8 mouse cellular contexts compared by ENCODE assay signal in the genomic region with DNA sequence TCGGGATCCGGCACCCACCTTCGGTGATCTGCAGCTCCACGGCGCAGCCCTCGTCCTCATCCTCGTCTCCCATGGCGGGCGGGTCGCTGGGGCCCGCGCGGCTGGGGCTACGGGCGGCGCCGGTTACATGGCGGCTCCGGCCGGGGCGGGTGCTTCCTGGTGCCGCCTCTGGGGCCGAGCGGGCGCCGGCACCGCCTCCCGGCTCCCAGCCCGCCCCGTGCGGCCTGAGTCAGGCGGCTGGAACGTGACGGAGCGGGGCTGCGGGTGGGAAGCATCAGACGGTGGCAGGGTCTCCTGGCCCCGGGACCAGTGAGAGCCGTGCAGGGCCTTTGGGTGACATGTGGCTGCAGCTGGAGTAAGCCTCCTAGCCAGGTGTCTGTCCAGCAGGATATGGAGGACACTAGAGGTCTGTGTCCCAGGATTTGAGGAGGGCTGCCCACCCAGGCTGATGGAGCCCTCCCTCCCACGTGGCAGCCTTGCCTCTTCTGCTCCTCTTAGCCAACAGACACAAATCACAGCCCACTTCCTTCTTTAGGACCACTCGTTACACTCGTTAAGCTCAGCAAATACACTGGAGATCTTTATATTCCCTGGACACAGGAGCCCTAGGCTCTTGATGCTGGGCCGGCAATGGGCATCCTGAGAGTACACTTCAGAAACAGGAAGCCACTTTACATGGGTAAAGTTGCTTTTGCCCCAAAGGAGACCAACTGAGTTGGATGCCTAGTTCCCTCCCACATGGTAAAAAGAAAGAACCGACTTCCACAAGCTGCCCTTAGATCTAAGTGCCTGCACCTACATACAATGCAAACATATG. TPM values are rescaled to one million over a fixed set of nuclear protein-coding genes. Genes with fewer than 3 reads are reported as not detected.
DNase-seq lines count a peak whose midpoint lies in the region; ATAC-seq and TF ChIP-seq lines count a peak whose summit lies in the region.

TSS of gene Rps6ka4 (minus strand) at position 162 of the 817 bp plus-strand sequence.

- H3K9ac ChIP-seq in heart, embryonic 14.5 days (ENCODE audit: low read length), result peak within 1 kb of the TSS; percentile 83
- H3K9ac ChIP-seq in kidney, postnatal 0 days (ENCODE audit: low read depth, low read length), result peak within 1 kb of the TSS; percentile 73
- H3K9ac ChIP-seq in liver, embryonic 11.5 days (ENCODE audit: low read depth, low read length), result peak within 1 kb of the TSS; percentile 66

- no peaks in the 10 kb centered on the region for H3K9me3 ChIP-seq in heart, embryonic 14.5 days (ENCODE audit: control insufficient read depth, low read length)
- H3K9me3 ChIP-seq in kidney, postnatal 0 days (replicated peaks; ENCODE audit: low read length), result no peaks in the 10 kb centered on the region
- no peaks in the 10 kb centered on the region for H3K9me3 ChIP-seq in liver, embryonic 11.5 days (ENCODE audit: control insufficient read depth, low read length)

- peak within 1 kb of the TSS; percentile 99 for H3K4me2 ChIP-seq in heart, embryonic 14.5 days (ENCODE audit: low read length)
- peak within 1 kb of the TSS; percentile 96 for H3K4me2 ChIP-seq in kidney, postnatal 0 days (ENCODE audit: low read length)
- peak within 1 kb of the TSS; percentile 94 for H3K4me2 ChIP-seq in liver, embryonic 11.5 days

- H3K27me3 ChIP-seq in C2C12 (ENCODE audit: control insufficient read depth, insufficient read depth, insufficient read length), result no peaks in the 10 kb centered on the region
- peaks cover 23% of the 10 kb centered on the region for H3K27me3 ChIP-seq in heart, embryonic 14.5 days (ENCODE audit: control insufficient read depth, insufficient read depth, low read length)
- no peaks in the 10 kb centered on the region; the same call in 1 of the 2 replicates for H3K27me3 ChIP-seq in kidney, postnatal 0 days (ENCODE audit: insufficient read depth, low read length)
- peaks cover 42% of the 10 kb centered on the region for H3K27me3 ChIP-seq in liver, embryonic 11.5 days (replicated peaks; ENCODE audit: control insufficient read depth, insufficient read depth, low read length)
- H3K27me3 ChIP-seq in splenic B cell, adult 2 months (ENCODE audit: control insufficient read depth, insufficient read depth, low read length, poor library complexity, severe bottlenecking), result no peaks in the 10 kb centered on the region; the same call in 1 of the 2 replicates

- peak; percentile 83 for ATAC-seq in erythroid progenitor cell, adult 5-6 weeks (replicated peaks; ENCODE audit: low FRiP score, poor library complexity, severe bottlenecking)
- ATAC-seq in heart, embryonic 14.5 days (ENCODE audit: insufficient number of reproducible peaks, insufficient read depth, low FRiP score, low read depth), result peak; percentile 86
- peak; percentile 79 for ATAC-seq in kidney, postnatal 0 days (replicated peaks; ENCODE audit: low FRiP score, low read depth)
- peak; percentile 84 for ATAC-seq in liver, embryonic 11.5 days (replicated peaks; ENCODE audit: low FRiP score)

- peaks cover 6% of the 10 kb centered on the region in 2 experiments; a peak in 2 of 4 replicates for H3K4me1 ChIP-seq in heart, embryonic 14.5 days (ENCODE audit: control insufficient read depth in 2 of 2, insufficient read depth in 2 of 2, low read length in 2 of 2)
- peaks cover 14% of the 10 kb centered on the region for H3K4me1 ChIP-seq in kidney, postnatal 0 days (replicated peaks; ENCODE audit: insufficient read depth, low read length)
- H3K4me1 ChIP-seq in liver, embryonic 11.5 days (replicated peaks; ENCODE audit: control insufficient read depth, insufficient read depth, low read length), result peaks cover 9% of the 10 kb centered on the region

- peaks cover 38% of the 10 kb centered on the region for H3K36me3 ChIP-seq in C2C12 (ENCODE audit: control insufficient read depth, insufficient read depth)
- peaks cover 29% of the 10 kb centered on the region for H3K36me3 ChIP-seq in heart, embryonic 14.5 days (ENCODE audit: control insufficient read depth, insufficient read depth, low read length)
- peaks cover 15% of the 10 kb centered on the region; the same call in 1 of the 2 replicates for H3K36me3 ChIP-seq in kidney, postnatal 0 days (ENCODE audit: insufficient read depth, low read length)
- H3K36me3 ChIP-seq in liver, embryonic 11.5 days (ENCODE audit: control insufficient read depth, insufficient read depth, low read length), result no peaks in the 10 kb centered on the region
- peaks cover 5% of the 10 kb centered on the region for H3K36me3 ChIP-seq in splenic B cell, adult 2 months (ENCODE audit: control insufficient read depth, insufficient read depth, low read length, poor library complexity, severe bottlenecking)

- peaks cover 11% of the 10 kb centered on the region for H3K79me3 ChIP-seq in C2C12 (ENCODE audit: low read depth)

- TF ChIP-seq CTCF in C2C12 (IDR thresholded peaks at IDR 0.05; ENCODE audit: control insufficient read depth, insufficient read depth, insufficient read length), result no peak
- no peak for TF ChIP-seq CTCF in kidney, postnatal 0 days (IDR thresholded peaks at IDR 0.05; ENCODE audit: low read depth)

- peaks cover 42% of the 10 kb centered on the region for H3K79me2 ChIP-seq in C2C12 (ENCODE audit: control insufficient read depth, insufficient read depth)

- H3K27ac ChIP-seq in heart, embryonic 14.5 days (replicated peaks in 1 of 2; ENCODE audit: control insufficient read depth in 1 of 2, insufficient read depth in 1 of 2, low read depth in 2 of 2, low read length in 2 of 2), result 0 out of 4 replicates have a peak within 1 kb of the TSS, but pooled peaks of 1 of the 2 experiments have one; percentile 48
- H3K27ac ChIP-seq in kidney, postnatal 0 days, result peak within 1 kb of the TSS; percentile 25; the same call in 1 of the 2 replicates
- no peak within 1 kb of the TSS for H3K27ac ChIP-seq in liver, embryonic 11.5 days (ENCODE audit: low read depth, low read length)

- H3ac ChIP-seq in C2C12 (ENCODE audit: control insufficient read depth, insufficient read length, low read depth), result peak within 1 kb of the TSS; percentile 89

- peak within 1 kb of the TSS; percentile 93 for H3K4me3 ChIP-seq in C2C12 (ENCODE audit: insufficient read depth, poor library complexity, severe bottlenecking)
- peak within 1 kb of the TSS; percentile 68 to 79 for H3K4me3 ChIP-seq in heart, embryonic 14.5 days (ENCODE audit: control insufficient read depth in 1 of 2, insufficient read depth in 1 of 2, low read depth in 1 of 2, low read length in 2 of 2)
- H3K4me3 ChIP-seq in kidney, postnatal 0 days (replicated peaks; ENCODE audit: low read depth, low read length), result peak within 1 kb of the TSS; percentile 79
- H3K4me3 ChIP-seq in liver, embryonic 11.5 days (ENCODE audit: low read depth, low read length), result peak within 1 kb of the TSS; percentile 71

- WGBS in heart, embryonic 14.5 days, result 2% methylated on average over 36 of the region's 44 CpGs
- WGBS in kidney, postnatal 0 days, result under 1% methylated on average over 44 of the region's 44 CpGs
- 2% methylated on average over 44 of the region's 44 CpGs for WGBS in liver, embryonic 11.5 days

- DNase-seq in adrenal gland, postnatal 4 days (ENCODE audit: low spot score in 2 of 2), result peak; percentile 43
- DNase-seq in kidney, postnatal 0 days (ENCODE audit: low spot score), result peak; percentile 80
- peak; percentile 64 for DNase-seq in liver, embryonic 11.5 days (ENCODE audit: low spot score)
- DNase-seq in monocyte, adult 2 months (ENCODE audit: low read depth in 1 of 2, low spot score in 2 of 2), result peak; percentile 26 to 33
- peak; percentile 53 for DNase-seq in splenic B cell, adult 2 months (ENCODE audit: low read depth, low spot score)

TF ChIP-seq in C2C12, 6 proteins besides CTCF, POLR2A, EP300 and RAD21:
- TF ChIP-seq MAX (IDR thresholded peaks at IDR 0.05), result peak; percentile 23
- no peak for TF ChIP-seq USF1 (IDR thresholded peaks at IDR 0.05; ENCODE audit: low read depth)
- TF ChIP-seq MYOG (IDR thresholded peaks at IDR 0.05; ENCODE audit: control insufficient read depth, extremely low read depth, insufficient read length), result no peak

RNA-seq across cellular contexts. Expression of gene Rps6ka4, which starts in this region (rescaled TPM):
- polyA plus RNA-seq in C2C12 (2012; fragmentation: generic; extraction: Trizol), result 103 TPM
- 10 to 100 TPM; 26.9 to 33.4 TPM for total RNA-seq in adrenal gland, postnatal 4 days (2021)
- total RNA-seq in erythroid progenitor cell, adult 5-6 weeks (2015; ENCODE audit: low replicate concordance), result 0.72 TPM in 1 of 2 replicates, not detected in the other
- 1.2 and 1.5 TPM in 2 replicates for total RNA-seq in erythroid progenitor cell, adult 5-6 weeks (2017; ENCODE audit: low replicate concordance)
- 11.1 and 13.9 TPM in 2 replicates for polyA plus RNA-seq in heart, embryonic 14.5 days (2014; fragmentation: Nextera tagmentation; extraction: Ambion mirVana)
- 19.6 TPM in 2 replicates for polyA plus RNA-seq in kidney, postnatal 0 days (2015; fragmentation: Nextera tagmentation; extraction: Ambion mirVana)
- 11.5 and 12.6 TPM in 2 replicates for polyA plus RNA-seq in liver, embryonic 11.5 days (2014; fragmentation: Nextera tagmentation; extraction: Ambion mirVana)

Comparison
In these comparisons a context has a peak if more than half of its experiments do, and no peak if none do; other contexts are left out.
1. RNA of gene Rps6ka4 (total RNA-seq): 26.9 to 33.4 TPM in adrenal gland, postnatal 4 days; 0.72 to 1.5 TPM in erythroid progenitor cell, adult 5-6 weeks; every median in the first group is over 10 times any median in the second.
2. DNase-seq: peak in every context shown above with its lines; median percentile 80 in kidney, postnatal 0 days; 64 in liver, embryonic 11.5 days; 53 in splenic B cell, adult 2 months; 43 in adrenal gland, postnatal 4 days; 30 in monocyte, adult 2 months.
3. Peak in every context shown above with its lines, with median percentiles within 50 percentile points of each other: H3K4me3 ChIP-seq, ATAC-seq, H3K4me2 ChIP-seq and H3K9ac ChIP-seq.